Mouse (Mus musculus) intestine, embryonic 15.5 days (tissue): Measurements from ENCODE around the gene Pknox2. TPM values are rescaled to one million over a fixed set of nuclear protein-coding genes. Genes with fewer than 3 reads are reported as not detected.

Experiments used
- ATAC-seq: fragments of 200-750 bp; cut with Nextera tagmentation; 2 replicates; pipeline ENCODE4 v1.8.0; 2017; ENCODE audit warnings: moderate TSS enrichment, moderate library complexity
- H3K27ac ChIP-seq: fragments of 300-500 bp; sonication (generic); 2 replicates; pipeline ENCODE4 v1.5.1; 2015; ENCODE audit warnings: mild to moderate bottlenecking, inconsistent platforms
- H3K27me3 ChIP-seq: fragments of 300-500 bp; sonication (generic); replicated peaks from 2 replicates; pipeline ENCODE4 v1.6.1; 2015; ENCODE audit warnings: inconsistent platforms
- H3K36me3 ChIP-seq: fragments of 300-500 bp; sonication (generic); 2 replicates; pipeline ENCODE4 v1.6.1; 2015; ENCODE audit warnings: inconsistent platforms
- H3K4me1 ChIP-seq: fragments of 300-500 bp; sonication (generic); replicated peaks from 2 replicates; pipeline ENCODE4 v1.6.1; 2015; ENCODE audit warnings: inconsistent platforms
- H3K4me2 ChIP-seq: fragments of 300-500 bp; sonication (generic); replicated peaks from 2 replicates; pipeline ENCODE4 v1.6.1; 2015; ENCODE audit warnings: mild to moderate bottlenecking, inconsistent platforms
- H3K4me3 ChIP-seq: fragments of 300-500 bp; sonication (generic); replicated peaks from 2 replicates; pipeline ENCODE4 v1.5.1; 2015; ENCODE audit warnings: inconsistent platforms
- H3K9ac ChIP-seq: fragments of 300-500 bp; sonication (generic); 2 replicates; pipeline ENCODE4 v1.6.1; 2015; ENCODE audit warnings: inconsistent platforms
- H3K9me3 ChIP-seq: fragments of 300-500 bp; sonication (generic); 2 replicates; pipeline ENCODE4 v1.6.1; 2016; ENCODE audit warnings: inconsistent platforms
- WGBS: fragments of 180-500 bp; shearing (Covaris S2); methylation state at CpG from one replicate; pipeline ENCODE4 v1.1.7; 2015; 5-methylcytosine and 5-hydroxymethylcytosine counted together
- polyA plus RNA-seq: library from polyadenylated mRNA; unstranded; fragments of >200 nt; fragmentation: Nextera tagmentation; extraction: Ambion mirVana; gene quantifications from 2 replicates; pipeline ENCODE4 v1.2.1, GENCODE M21; 2015

Pknox2 gene
- polyA plus RNA-seq, 1 experiment from 2014 or later = 8.2 TPM

DNA sequence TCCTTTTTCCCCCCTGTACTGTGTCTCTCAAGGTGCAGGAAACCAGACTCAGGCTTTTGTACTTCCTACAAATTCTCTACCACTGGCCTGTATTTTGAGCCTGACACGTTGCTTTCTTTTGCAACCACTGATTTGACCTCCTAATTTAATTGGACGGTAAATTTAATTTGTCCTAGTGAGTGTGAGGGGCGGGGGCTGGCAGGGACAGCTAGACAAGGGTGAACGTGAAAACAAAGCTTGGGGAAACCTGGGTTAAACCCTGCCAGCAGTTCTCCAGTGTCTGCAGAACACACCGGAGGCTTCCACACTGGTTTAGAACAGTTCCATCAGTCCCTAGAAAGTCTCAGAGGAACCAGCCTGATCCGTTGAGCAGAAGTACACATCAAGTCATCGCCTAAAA is 31.4 kb downstream of the Pknox2 start:
- Histone ChIP-seq H3K9ac (no peak overlapping the region), H3K4me3 (no peak overlapping the region), H3K36me3 (no peaks in the 10 kb centered on the region), H3K4me1 (peaks cover 5% of the 10 kb centered on the region; the same call in 1 of the 2 replicates), H3K27me3 (no peaks in the 10 kb centered on the region), H3K9me3 (no peaks in the 10 kb centered on the region), H3K4me2 (no peak overlapping the region), H3K27ac (no peak overlapping the region)
- WGBS = 83% methylated on average over 7 of the region's 7 CpGs
- ATAC-seq = no peak

- H3K27ac ChIP-seq = no peak overlapping the region
- peak; percentile 65; the same call in 1 of the 2 replicates for ATAC-seq
Measured at GRCm38 (mm10) chr9:37114286-37115267, 32.6 kb downstream of the Pknox2 start.

DNA sequence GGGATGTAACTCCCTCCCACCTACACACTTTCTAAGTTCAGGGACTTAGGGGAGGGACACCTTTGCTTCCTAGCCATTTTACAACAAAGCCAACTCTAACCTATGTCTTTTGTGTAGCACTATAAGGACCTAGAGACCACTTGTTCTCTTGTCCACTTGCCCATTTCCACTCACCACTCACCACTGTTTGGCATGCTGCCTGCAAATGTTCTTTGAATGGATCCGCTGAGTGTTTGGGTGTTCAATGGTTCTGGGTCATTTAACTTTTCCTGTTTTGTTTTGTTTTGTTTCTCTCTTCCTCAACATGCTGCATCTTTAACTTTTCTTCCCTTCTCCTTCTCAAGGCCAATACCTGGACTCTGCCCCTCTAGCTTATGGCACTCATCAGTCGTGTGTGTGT is 39.7 kb downstream of the Pknox2 start:
- H3K4me2 ChIP-seq = no peak overlapping the region

More at GRCm38 (mm10) chr9:37114286-37115267, 32.6 kb downstream of the Pknox2 start:
- Histone ChIP-seq H3K9me3 (no peaks in the 10 kb centered on the region), H3K4me3 (no peak overlapping the region), H3K9ac (no peak overlapping the region), H3K36me3 (no peaks in the 10 kb centered on the region), H3K4me1 (peaks cover 5% of the 10 kb centered on the region; the same call in 1 of the 2 replicates), H3K27me3 (no peaks in the 10 kb centered on the region), H3K4me2 (no peak overlapping the region)
- 55% methylated on average over 9 of the region's 9 CpGs for WGBS

GRCm38 (mm10) chr9:37106808-37107207 is 40.4 kb downstream of the Pknox2 start:
- Histone ChIP-seq H3K27ac (no peak overlapping the region), H3K4me3 (no peak overlapping the region), H3K9me3 (no peaks in the 10 kb centered on the region), H3K36me3 (no peaks in the 10 kb centered on the region), H3K4me2 (no peak overlapping the region), H3K27me3 (no peaks in the 10 kb centered on the region), H3K4me1 (peaks cover 2% of the 10 kb centered on the region; the same call in 1 of the 2 replicates), H3K9ac (no peak overlapping the region)
- no peak for ATAC-seq
- whole genome bisulfite sequencing = 60% methylated on average over 3 of the region's 3 CpGs

More for the DNA sequence above, 39.7 kb downstream of the Pknox2 start:
- Histone ChIP-seq H3K9ac (no peak overlapping the region), H3K27me3 (no peaks in the 10 kb centered on the region), H3K4me1 (no peaks in the 10 kb centered on the region), H3K4me3 (no peak overlapping the region), H3K36me3 (no peaks in the 10 kb centered on the region), H3K27ac (no peak overlapping the region), H3K9me3 (no peaks in the 10 kb centered on the region)
- WGBS = 70% methylated on average over 2 of the region's 2 CpGs
- no peak for ATAC-seq

DNA sequence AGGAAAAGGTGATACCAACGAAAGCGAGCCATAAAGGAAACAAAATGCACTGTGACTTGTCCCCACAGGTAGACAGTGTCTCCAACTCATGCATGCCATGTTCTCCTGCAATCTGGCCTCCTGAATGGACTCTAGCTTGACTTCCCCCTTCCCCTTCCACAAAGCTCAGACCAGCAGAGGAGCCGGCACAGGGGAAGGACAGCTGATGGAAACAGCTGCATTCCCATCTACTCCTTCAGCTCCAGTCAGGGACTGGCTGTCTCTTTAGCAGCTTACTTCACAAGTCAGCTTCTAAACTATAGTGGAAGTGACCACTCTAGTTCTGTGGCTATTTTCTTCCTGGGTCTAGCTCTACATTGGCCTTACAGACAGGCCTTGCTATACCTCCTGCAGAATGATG is 43.0 kb downstream of the Pknox2 start:
- Histone ChIP-seq H3K27ac (no peak overlapping the region), H3K27me3 (no peaks in the 10 kb centered on the region), H3K36me3 (no peaks in the 10 kb centered on the region), H3K4me2 (no peak overlapping the region), H3K4me1 (peaks cover 10% of the 10 kb centered on the region), H3K4me3 (no peak overlapping the region), H3K9ac (no peak overlapping the region), H3K9me3 (no peaks in the 10 kb centered on the region)
- 67% methylated on average over 3 of the region's 3 CpGs for WGBS
- no peak for ATAC-seq

DNA sequence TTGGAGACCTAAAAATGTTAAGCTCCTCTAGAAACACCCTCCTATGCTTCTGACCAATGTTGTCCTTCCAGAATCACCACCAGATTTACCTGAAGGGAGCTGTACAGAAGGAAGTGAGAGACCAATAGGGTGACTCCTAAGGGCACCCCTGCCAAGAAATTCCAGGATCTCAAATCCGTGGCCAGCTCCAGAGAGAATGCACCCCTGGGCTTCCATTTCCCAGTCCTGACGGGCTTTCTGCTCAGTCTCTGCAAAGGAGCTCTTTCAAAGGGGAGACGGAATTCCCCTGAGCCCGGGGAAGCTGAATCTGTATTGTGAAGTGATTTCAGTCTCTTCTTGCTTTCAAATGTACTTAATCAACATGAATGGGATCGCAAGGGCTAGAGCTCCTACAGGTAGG is 43.4 kb downstream of the Pknox2 start:
- Histone ChIP-seq H3K27me3 (no peaks in the 10 kb centered on the region), H3K9me3 (no peaks in the 10 kb centered on the region), H3K9ac (no peak overlapping the region), H3K4me1 (peaks cover 10% of the 10 kb centered on the region), H3K4me3 (no peak overlapping the region), H3K4me2 (no peak overlapping the region), H3K27ac (no peak overlapping the region), H3K36me3 (no peaks in the 10 kb centered on the region)
- WGBS = 62% methylated on average over 5 of the region's 5 CpGs
- no peak for ATAC-seq

DNA sequence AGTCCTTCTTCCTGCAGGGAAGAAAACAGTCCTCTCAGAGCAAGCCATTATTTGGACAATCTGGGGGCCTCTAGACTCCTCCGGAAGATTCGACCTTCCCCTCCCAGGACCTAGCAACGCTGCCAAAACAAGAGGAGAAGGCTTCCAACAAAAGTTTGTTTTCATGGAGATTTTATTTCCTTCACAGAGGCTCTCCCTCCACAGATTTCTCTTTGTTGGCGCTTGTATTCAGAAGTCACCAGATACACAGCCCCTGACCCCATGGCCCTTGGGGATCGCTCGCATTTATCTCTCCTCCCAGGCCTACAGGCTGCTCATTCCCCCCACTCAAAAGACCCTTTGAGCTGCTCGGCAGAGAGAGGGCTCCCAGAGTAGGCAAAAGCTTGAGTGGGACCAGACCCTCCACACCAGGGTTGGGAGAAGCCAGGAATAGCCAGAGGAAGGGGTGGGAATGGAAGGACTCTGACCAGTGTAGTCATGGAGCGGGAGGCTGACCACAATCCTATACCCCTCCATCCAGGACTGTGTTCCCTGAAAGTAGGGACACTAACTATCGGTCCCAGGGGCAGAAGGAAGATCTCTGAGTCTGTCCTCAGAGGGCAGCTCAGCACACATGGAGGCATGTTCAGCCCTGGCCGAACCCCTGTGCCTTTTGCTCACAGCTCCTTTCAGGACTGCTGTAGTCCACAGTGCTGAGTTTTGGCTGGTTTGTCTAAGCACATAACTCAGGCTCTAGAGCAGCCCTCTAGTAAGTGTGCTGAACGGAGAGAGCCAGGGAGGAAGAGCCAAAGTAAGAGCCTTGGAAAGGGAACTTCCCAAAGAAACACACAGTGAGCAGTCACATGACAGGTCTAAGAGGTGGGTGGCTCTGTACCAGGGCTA is 45.9 kb downstream of the Pknox2 start:
- peak overlapping the region; percentile 69 for H3K27ac ChIP-seq
- peaks cover 10% of the 10 kb centered on the region for H3K4me1 ChIP-seq
- no peak overlapping the region for H3K4me3 ChIP-seq
- ATAC-seq = peak; percentile 68
- H3K4me2 ChIP-seq = no peak overlapping the region; the same call in 1 of the 2 replicates
- H3K9ac ChIP-seq = no peak overlapping the region
- no peaks in the 10 kb centered on the region for H3K9me3 ChIP-seq
- 41% methylated on average over 11 of the region's 11 CpGs for WGBS
- no peaks in the 10 kb centered on the region for H3K36me3 ChIP-seq
- no peaks in the 10 kb centered on the region for H3K27me3 ChIP-seq

DNA sequence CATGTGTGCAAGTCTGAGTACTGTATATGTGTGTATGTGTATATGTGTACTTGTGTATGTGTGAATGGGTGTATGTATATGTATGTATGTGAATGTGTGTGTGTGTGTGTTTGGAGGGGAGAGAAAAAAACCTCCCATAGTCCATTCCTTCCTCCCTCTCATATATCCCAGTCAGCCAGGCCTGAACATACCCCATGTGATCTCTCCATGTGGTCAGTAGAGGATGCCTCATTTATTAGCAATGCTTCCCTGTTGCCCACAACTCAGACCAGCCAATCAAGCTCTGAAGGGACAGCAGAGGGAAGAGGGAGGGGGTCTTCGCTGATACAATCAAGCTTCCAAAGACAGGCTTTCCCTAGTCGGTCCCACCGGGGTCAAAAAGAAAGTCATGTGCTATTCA is 47.6 kb downstream of the Pknox2 start:
- no peaks in the 10 kb centered on the region for H3K36me3 ChIP-seq
- H3K4me2 ChIP-seq = no peak overlapping the region
- no peak overlapping the region for H3K9ac ChIP-seq
- H3K27me3 ChIP-seq = no peaks in the 10 kb centered on the region
- H3K4me3 ChIP-seq = no peak overlapping the region
- no peaks in the 10 kb centered on the region for H3K9me3 ChIP-seq
- H3K4me1 ChIP-seq = peaks cover 10% of the 10 kb centered on the region
- WGBS = 71% methylated on average over 3 of the region's 3 CpGs
- ATAC-seq = no peak
- H3K27ac ChIP-seq = no peak overlapping the region

GRCm38 (mm10) chr9:37098600-37098999 is 48.6 kb downstream of the Pknox2 start:
- Histone ChIP-seq H3K4me1 (peaks cover 10% of the 10 kb centered on the region), H3K9me3 (no peaks in the 10 kb centered on the region), H3K9ac (no peak overlapping the region), H3K27ac (no peak overlapping the region), H3K36me3 (no peaks in the 10 kb centered on the region), H3K27me3 (no peaks in the 10 kb centered on the region), H3K4me3 (no peak overlapping the region), H3K4me2 (no peak overlapping the region)
- no peak for ATAC-seq
- WGBS = 93% methylated on average over 3 of the region's 3 CpGs

DNA sequence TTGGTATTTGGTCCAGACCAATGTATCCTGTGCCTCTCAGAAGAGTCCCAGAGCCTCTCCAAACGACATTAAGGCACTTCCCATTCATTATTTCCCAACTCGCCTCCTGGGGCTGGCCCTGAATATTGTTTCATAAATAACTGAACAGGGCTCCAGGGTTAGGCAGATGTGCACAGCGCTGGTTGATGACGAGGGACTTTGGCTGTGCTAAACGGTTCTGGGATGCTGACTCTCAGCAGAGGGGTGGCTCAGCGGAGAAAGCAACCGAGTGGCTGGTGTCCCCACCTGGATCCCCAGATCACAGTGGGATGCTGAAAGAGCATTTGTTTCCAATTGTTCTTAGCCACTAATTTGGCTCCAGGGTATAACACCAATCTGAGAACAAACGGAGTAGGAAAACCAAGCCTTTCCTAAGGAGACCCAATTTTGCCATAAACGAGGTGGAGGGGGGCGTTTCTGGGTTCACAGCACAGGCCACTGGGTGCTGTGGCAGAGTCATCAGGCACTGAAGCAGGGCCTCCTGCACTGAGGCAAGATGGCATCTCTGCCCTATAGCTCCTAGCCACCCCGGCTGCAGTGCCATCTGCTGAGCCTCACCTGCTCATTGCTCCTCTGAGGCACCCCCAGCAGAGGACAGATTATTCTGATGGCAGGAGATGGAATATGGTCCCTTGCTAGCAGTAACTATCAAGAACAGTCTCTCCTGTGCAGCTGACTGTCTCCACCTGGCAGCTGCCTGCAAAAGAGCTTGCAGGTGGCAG is 52.8 kb downstream of the Pknox2 start:
- Histone ChIP-seq H3K4me1 (no peaks in the 10 kb centered on the region; the same call in 1 of the 2 replicates), H3K36me3 (no peaks in the 10 kb centered on the region), H3K9me3 (no peaks in the 10 kb centered on the region), H3K9ac (no peak overlapping the region), H3K4me2 (no peak overlapping the region), H3K27me3 (no peaks in the 10 kb centered on the region), H3K27ac (no peak overlapping the region), H3K4me3 (no peak overlapping the region)
- 61% methylated on average over 11 of the region's 11 CpGs for WGBS
- no peak for ATAC-seq

DNA sequence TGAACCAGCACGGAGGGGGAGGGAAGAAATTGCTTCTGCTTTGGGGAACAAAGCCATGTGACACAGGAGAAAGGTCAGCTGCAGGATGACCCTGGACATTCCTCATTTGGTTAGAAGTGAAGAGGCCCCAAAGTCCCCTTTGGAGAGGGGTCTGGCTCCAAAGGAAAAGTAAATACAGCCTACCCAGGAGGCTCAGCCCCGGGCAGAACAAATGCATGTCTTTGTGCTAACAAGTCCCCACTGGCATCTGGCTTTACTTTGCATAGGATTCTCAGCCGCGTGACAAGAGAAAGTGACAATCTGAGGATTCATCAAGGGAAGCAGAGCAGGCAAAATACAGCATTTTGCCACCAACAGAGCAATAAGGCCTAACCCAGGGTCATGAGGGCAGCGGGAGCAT is 54.1 kb downstream of the Pknox2 start:
- ATAC-seq = no peak; the same call in 1 of the 2 replicates
- WGBS = 8% methylated on average over 5 of the region's 5 CpGs
- H3K36me3 ChIP-seq = no peaks in the 10 kb centered on the region
- H3K4me2 ChIP-seq = no peak overlapping the region
- no peak overlapping the region for H3K4me3 ChIP-seq
- H3K9ac ChIP-seq = no peak overlapping the region
- H3K27ac ChIP-seq = no peak overlapping the region
- H3K9me3 ChIP-seq = no peaks in the 10 kb centered on the region
- no peaks in the 10 kb centered on the region for H3K27me3 ChIP-seq
- H3K4me1 ChIP-seq = no peaks in the 10 kb centered on the region; the same call in 1 of the 2 replicates
